Mouse (Mus musculus) CD4-positive, CD25-positive, alpha-beta regulatory T cell, adult 4 months (primary cell): ENCODE results near the gene Tti1. TPM values are rescaled to one million over a fixed set of nuclear protein-coding genes. Genes with fewer than 3 reads are reported as not detected.

ENCODE experiments used
- ATAC-seq: one replicate; pipeline ENCODE4 v1.8.0; 2017
- polyA plus RNA-seq, 2 experiments: library from polyadenylated mRNA; unstranded; fragments of 100-300 nt; shearing (Covaris generic); gene quantifications; one replicate each; pipeline ENCODE4 v1.2.1; 2017

The Tti1 gene
- polyA plus RNA-seq, 2 experiments from 2014 or later: 23.4 to 37.0 TPM

DNA sequence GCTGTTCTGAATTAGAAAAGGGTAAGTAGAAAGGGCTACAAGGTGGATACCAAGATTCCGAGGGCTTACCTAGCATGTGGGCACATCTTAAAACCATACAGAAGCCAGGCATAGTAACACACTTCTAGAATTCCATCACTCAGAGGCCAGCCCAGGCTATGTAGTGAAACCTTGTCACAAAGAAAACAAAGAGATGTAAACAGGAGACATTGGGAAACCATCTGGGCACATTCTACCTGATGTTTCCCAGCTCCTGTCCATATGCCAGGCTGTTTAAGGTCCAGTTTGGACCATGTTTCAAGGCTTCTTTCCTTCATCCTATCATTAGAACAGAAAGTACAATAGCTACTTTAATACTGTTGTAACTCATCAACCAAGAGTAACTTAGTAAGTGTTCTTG is 9.3 kb upstream of the Tti1 start:
- ATAC-seq: no peak

DNA sequence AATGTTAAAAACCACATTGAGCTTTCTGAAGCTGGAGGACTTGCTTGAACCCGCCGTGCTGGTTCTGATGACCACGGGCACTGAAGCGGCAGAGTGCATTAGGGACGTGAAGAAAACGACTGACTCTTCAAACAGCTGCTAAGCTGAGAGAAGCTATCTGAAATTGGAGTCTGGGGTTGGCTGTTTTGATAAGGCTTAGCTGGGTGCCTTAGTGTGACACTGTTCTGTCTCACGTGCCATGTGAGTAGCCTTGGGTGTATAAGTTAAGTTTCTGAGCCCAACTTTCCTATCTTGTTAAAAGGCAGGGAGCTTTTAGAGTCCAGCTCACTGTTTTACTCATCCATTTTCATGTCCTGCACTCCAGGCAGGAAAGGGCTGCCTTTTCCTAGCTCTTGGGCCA is 8.7 kb upstream of the Tti1 start:
- ATAC-seq: no peak

DNA sequence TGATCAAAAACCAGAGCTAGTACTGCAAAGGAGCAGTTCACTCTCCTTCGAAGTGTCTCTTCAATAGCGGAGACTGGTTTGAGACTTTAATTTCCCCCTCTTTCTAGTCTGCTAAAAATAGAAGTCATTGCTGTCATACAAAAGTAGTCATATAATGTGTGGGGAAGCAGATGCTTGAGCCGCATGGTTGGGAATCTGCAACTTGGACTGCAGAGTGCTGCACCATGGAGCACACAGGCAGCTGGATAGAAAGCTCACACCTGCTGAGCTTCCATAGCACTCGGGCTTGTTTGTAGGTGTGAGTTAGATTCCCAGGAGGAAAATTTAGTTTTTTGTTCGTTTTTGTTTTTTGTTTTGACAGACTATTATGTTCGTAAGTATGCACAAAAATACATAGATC is 8.2 kb upstream of the Tti1 start:
- no peak for ATAC-seq

- no peak for ATAC-seq
Measured at GRCm38 (mm10) chr2:158035813-158036212, 7.6 kb upstream of the Tti1 start.

GRCm38 (mm10) chr2:158030007-158030406 is 1.8 kb upstream of the Tti1 start:
- ATAC-seq: no peak

- no peak for ATAC-seq
Measured at GRCm38 (mm10) chr2:158027855-158028353, 329 bp downstream of the Tti1 start.

GRCm38 (mm10) chr2:158017330-158017729 is 10.9 kb downstream of the Tti1 start:
- no peak for ATAC-seq

GRCm38 (mm10) chr2:158012608-158013007 is 15.6 kb downstream of the Tti1 start:
- ATAC-seq: no peak

DNA sequence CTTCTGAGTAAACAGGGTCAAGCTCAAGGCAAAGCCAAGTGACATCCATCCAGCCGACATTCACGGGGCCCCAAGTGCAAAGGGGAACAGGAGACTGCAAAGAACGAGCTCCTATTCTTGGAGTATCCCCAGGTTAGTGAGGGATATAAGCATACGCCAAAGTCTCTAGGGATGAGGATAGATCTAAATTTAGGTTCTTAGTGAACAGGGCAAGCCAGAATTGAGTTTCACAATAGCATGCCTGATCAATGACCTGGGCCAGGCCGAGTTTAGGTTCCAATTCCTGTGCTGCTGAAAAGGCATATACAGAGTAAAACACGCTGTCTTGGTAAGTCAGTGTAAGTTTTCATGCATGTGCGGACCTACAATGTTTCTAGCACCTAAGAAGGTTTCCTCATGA is 18.9 kb downstream of the Tti1 start:
- ATAC-seq: no peak

DNA sequence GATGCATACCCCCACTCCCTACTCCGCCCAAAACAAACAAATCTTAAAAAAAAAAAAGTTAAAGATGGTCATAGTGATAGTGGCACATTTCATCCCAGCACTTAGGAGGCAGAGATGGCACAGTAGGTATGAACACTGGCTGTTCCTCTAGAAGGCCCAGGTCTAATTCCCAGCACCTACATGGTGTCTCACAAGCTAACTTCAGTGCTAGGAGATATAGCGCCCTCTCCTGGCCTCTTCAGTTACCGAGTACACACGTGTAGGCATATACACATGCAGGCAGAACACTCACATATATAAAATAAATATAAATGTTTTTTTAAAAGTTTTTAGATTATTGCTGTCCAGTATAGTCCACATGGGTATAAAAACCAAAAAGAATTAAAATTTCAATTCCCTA is 22.6 kb downstream of the Tti1 start:
- no peak for ATAC-seq

- no peak for ATAC-seq
Measured at GRCm38 (mm10) chr2:158004620-158005019, 23.6 kb downstream of the Tti1 start.

DNA sequence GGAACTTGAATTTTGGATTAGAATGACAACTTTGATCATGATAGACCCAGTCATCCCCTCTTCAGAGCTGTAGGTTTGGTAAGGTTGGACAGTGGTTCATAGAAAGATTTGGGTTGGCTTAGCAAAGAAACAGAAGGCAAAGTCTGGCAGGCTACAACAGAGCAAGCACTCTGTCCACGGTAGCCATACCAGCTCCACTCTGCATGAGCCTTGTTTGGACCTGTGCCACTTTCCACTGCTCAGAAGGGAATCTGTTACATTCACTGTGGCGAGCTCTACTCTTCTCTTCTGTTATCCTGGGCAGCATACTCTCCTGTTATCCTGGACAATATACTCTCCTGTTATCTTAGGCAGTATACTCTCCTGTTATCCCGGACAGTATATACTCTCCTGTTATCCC is 29.4 kb downstream of the Tti1 start:
- no peak for ATAC-seq

DNA sequence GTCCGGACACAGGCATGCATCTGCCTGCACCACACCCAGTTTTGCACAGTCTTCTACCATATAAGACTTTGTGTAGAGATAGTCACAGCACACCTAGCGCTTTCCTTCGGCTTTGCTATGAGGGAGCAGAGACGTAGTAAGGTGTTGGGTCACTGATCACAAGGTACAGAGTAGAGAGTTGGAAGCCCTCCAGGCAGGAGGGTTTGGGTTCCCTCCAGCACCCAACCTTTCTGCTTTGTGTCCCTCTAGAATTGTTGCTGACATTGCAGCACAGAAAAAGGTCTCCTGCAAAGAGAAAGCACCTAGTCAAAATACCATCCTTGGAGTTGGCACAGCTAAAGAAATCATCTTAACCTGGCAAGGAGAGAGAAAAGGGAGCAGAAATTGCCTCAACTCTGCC is 35.7 kb downstream of the Tti1 start:
- no peak for ATAC-seq

GRCm38 (mm10) chr2:157991026-157991425 is 37.2 kb downstream of the Tti1 start:
- ATAC-seq: no peak

- ATAC-seq: no peak
Measured at GRCm38 (mm10) chr2:157989946-157990345, 38.3 kb downstream of the Tti1 start.

DNA sequence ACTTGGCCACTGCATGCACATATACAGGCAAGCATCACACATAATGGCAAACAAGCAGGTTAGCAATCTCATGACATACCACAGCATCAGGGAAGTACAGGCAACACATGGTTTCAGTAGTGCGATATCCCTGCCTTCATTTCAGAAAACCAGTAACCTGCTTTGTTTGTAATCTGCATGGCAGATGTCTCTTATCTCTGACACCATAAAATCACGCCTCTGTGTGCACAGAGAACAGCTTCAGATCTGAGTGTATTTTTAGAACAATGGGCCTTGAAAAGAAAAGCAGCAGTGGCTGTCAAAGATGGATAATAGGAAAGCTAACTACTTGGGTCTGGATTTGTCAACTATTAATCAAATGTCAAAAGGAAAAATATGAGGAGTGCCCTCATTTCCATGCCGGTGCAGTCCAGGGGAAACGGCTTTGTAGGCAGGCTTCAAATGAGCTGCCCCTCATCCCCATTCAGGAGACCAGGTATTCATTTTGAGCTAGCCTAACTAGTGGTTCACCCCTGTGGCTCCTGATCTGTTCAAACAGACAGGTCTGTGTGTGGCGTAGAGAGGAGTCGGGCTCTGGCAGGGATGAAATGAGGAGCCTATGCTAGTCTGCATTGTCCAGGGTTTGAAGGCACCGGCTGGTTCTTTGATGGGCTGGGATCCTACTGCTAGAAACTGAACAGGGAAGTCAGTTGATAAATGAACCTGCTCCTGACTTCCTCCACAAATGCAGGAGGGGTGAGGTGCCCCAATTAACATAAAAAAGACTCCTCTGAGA is 39.6 kb downstream of the Tti1 start:
- no peak for ATAC-seq

DNA sequence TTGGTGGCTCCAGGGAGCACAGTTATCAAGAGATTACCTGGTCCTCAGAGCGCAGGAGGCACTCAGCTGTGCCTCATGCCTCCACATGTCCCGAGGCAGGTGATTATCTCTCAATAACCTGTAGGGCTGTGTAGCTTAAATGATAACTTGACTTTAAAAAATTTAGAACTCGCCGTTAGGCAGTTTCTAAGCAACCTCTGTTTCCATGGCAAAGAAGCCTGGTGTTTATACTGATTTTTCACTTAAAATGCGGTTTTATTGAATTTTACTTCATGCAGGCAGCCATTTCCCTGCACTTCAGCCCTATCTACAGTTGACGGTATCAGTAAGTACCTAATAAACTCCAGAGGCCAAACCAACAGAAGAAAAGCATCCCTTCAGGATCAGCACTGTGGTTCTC is 42.0 kb downstream of the Tti1 start:
- ATAC-seq: no peak

GRCm38 (mm10) chr2:157985611-157986010 is 42.6 kb downstream of the Tti1 start:
- no peak for ATAC-seq

- ATAC-seq: no peak
Measured at GRCm38 (mm10) chr2:157983276-157983675, 45.0 kb downstream of the Tti1 start.

DNA sequence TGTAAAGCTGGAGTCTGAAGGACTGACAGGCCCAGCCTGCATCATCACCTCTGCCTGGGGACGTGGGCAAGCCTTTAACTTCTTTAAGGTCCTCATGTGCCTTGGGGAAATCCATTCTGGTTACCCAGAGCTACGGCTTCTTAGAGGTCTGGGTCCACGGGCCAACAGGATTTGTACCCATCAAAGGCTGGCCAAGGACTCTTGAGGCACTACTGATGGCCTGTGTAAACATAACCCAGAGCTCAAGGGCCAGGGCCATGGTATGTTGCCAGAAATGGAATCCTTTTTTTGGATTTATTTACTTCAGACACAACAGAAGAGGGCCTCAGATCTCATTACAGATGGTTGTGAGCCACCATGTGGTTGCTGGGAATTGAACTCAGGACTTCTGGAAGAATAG is 45.5 kb downstream of the Tti1 start:
- no peak for ATAC-seq

DNA sequence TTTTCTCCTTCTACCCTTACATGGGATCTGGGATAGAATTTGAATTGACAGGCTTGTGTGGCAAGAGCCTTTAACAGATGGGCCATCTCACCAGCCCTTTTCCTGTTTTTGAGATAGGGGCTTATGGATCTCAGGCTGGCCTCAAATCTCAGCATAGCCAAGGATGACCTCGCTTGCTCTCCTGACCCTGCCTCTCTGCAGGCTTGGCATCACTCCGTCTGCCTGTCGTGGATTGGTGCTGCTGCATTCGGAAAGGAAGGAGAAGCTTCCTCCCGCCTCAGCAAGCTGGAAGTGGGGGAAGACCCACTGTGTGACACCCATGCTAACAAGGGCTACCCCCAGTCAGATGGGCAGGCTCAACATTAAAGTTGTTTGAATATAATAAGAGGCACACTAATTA is 49.0 kb downstream of the Tti1 start:
- ATAC-seq: no peak

- no peak for ATAC-seq
Measured at GRCm38 (mm10) chr2:157975595-157975994, 52.6 kb downstream of the Tti1 start.

DNA sequence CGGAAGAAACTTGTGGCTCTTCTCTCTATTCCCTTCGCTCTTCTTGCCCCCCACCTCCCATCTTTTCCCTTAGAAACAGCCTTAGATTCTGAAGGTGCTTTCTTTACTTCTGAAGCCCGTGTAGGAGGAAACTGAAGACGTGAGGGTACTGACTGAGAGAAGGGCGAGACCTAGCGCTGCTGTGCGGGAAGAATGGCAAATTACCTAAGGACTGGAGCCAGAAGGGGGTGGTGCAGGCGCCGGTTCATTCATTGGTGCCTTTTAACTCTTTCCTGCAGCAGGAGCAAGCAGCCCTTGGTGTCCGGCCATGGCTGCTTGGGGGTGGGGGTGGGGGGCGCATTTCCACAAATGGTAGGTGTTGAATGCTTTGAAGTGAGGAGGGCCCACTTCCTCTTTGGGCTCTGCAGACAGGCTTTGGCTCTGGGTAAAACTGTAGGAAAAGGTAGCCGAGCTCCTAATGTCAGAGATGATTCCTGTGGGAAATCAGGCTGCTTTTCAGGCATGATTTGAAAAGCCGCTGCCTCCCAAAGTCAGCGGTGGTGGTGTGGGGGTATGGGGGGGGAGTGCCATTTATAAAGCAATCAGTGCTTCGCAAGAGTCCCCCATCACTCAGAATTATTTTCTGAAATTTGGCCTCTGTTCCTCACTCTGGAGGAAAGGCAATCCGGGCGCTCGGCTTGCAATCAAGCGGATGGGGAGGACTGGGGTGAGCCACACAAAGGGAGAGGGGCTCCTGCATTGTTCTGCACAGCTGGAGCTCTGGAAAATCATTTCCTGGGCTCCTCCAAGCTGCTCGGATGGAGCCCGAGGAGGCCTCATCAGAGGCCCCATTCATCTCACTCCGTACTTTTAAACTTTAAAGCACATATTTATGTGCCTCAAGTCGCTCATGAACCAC is 53.4 kb downstream of the Tti1 start:
- ATAC-seq: no peak

- no peak for ATAC-seq
Measured at GRCm38 (mm10) chr2:157970669-157971068, 57.6 kb downstream of the Tti1 start.
